Mouse (Mus musculus) embryo, embryonic 10 days (tissue): ENCODE measurements around the gene Snx17.
"Not testable (repeated sequence)": the region's sequence is repeated elsewhere in the genome, so short reads cannot be mapped to it uniquely, and the experiment has no call there.

Source experiments
- DNase-seq: peaks from one replicate; pipeline ENCODE4 v3.0.0-alpha.2; 2015; ENCODE audit warnings: low spot score

Snx17 gene

GRCm38 (mm10) chr5:31197072-31197471, 4.0 kb downstream of the Snx17 start:
- no peak for DNase-seq

DNA sequence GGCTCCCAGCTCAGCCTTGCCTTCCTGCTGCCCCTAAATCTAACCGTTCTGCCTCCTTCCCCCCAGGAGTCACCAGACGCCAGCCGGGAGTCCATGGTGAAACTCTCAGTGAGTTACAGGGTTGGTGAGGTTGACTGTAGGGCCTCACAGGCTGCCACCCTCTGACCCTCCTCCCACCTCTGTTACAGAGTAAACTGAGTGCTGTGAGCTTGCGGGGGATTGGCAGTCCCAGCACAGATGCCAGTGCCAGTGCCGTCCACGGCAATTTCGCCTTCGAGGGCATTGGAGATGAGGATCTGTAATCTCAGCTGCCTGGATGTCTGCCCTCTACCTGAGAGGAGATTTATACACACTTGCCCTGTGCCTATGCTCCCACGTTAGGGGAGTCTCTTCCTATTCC, 5.1 kb downstream of the Snx17 start:
- DNase-seq = no peak

GRCm38 (mm10) chr5:31198616-31199320, 5.7 kb downstream of the Snx17 start:
- DNase-seq = no peak

- no peak for DNase-seq
These were observed 6.4 kb downstream of the Snx17 start for GRCm38 (mm10) chr5:31199321-31199892.

GRCm38 (mm10) chr5:31199893-31200292, 6.9 kb downstream of the Snx17 start:
- DNase-seq = no peak

DNA sequence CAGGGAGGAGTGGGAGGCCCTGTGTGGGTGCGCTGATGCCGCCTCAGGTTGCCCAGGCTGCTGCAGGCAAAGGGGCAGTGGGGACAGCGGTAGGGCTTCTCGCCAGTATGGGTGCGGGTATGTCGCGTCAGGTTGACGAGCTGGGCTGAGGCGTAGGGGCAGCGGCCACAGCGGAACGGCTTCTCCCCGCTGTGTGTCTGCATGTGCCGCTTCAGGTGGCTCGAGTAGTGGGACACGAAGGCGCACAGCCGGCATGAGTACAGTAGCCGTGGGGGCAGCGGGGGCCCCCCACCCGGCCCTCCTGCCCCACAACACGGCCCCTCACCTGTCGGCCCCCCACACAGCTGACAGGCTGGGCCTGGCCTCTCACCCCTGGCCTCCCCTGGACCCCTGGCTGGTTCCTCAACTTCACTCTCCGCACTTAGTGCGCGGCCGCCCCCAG, 7.3 kb downstream of the Snx17 start:
- no peak for DNase-seq

DNA sequence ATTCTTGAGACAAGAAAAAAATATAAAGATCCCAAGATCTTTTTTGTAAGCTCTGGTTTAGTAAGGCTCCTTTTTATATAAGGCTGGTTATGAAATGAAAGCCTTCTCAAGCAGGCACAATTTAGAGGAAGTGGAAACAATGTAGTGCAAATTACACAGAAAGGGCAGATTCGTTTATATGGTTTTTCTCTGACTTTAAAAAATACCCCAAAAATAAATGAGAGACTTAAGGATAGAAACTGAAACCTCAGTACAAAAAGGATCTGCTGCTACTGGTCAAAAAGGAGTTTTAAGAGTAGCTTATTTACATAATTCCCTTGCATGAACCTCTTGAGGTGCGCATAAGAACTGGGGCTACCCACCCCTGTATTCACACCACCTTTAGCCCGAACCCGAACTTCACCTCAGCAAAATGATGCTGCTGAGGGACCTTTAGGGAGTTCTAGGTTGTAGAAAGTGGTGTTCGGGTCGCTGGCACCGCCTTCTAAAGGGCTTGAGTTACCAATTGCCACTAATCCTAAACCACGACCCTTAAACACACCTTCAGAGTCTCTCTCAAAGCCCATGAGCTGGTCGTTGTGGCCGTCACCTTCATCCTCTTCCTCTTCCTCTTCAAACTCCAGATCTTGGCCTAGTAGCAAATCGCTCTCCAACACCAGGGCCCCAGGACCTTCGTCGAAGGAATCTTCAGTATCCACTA, 8.2 kb downstream of the Snx17 start:
- DNase-seq = no peak

DNA sequence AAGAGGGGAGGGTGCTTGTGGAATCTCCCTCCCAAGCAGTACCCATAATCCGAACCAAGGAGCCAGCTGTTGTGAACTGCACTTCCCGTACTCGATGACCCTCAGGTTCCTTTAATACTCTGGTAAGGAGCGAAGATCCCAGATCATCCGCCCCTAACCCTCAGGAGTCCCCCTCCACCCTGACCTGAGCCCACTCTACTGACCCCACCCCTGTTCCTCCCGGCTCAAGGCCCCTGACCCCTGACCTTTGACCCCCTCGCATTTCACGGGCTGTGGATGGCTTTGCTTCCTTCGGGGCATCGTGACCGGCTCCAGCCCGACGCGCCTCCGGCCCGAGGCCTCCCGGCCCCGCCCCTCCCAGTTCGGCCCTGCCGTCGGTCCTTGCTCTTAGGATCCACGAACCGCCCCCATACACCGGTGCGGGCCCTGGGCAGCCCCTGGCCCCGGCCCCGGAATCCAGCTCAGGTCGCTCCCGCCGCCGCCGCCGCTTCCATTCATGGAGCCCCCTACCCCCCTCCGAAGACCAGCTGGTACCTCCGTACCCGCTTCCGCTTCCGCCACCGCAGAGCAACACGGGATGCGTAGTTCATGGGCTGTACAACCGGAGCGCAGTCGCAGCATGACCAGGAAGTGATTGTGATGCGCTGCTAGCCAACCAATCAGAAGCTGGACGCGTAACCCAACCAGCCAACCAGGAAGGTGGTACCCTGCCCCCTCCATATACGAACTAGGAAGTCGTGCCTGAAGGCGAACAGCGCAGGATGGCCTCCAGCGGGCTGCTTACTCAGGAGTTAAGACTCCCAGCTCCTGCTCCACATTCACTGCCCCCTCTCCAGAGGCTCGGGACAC, 8.9 kb downstream of the Snx17 start, which contains the start of gene Zfp513:
Gene Zfp513, minus strand, starts transcription at position 562 of the 849 bp plus-strand sequence.
- DNase-seq = peak; percentile 99

- no peak for DNase-seq
These were observed 9.9 kb downstream of the Snx17 start for GRCm38 (mm10) chr5:31202933-31203332.

DNA sequence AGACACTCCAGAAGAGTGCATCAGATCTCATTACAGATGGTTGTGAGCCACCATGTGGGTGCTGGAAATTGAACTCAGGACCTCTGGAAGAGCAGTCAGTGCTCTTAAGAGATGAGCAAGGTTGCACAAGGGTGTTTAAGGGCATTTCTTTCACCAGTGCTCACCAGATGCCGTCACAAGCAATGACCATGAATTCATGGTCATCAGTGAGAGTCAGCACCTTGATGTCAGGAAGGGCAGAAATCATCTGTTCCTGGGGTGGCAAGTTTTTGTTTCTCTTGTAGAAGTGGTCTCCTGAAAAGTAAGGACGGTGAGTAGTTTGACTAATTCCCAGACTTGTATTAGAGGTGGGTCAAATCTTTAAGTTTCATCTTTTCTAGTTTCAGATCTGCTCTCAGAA, 10.8 kb downstream of the Snx17 start:
- no peak for DNase-seq

DNA sequence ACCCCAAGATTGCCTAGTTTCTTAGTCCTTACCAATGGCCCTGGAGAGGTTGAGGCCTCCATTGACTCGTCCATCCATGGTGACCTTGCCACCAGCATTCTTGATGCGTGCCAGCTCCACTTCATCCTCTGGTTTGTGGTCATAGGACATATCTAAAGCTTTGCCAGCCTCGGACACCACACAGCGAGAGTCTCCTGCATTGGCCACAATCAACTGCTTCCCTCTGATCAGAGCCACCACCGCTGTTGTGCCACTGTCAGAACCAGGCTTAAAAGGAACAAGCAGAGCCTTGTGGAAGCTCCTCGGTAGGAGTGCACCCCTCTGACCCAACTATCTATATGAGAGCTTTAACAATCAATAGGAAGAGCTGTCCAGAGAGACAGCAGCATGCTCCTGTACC, 11.4 kb downstream of the Snx17 start:
- DNase-seq = no peak

- DNase-seq = not testable (repeated sequence)
These were observed 23.5 kb downstream of the Snx17 start for GRCm38 (mm10) chr5:31216554-31216953.

DNA sequence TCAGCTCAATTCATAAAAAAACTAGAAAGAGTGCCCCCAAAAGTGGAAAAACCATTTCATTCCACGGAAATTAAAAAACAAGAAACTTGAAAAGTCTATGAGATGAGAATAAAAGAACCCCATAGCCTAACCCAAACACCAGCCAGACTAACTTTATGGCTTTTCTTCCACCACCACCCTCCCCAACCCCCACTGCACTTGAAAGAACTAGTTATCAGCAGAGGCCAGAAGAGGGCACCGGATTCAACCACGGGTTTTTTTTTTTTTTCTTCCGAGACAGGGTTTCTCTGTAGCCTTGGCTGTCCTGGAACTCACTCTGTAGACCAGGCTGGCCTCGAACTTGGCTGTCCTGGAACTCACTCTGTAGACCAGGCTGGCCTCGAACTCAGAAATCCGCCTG, 25.3 kb downstream of the Snx17 start:
- no peak for DNase-seq

- peak; percentile 61 for DNase-seq
These were observed 26.0 kb downstream of the Snx17 start for GRCm38 (mm10) chr5:31219070-31219469.

DNA sequence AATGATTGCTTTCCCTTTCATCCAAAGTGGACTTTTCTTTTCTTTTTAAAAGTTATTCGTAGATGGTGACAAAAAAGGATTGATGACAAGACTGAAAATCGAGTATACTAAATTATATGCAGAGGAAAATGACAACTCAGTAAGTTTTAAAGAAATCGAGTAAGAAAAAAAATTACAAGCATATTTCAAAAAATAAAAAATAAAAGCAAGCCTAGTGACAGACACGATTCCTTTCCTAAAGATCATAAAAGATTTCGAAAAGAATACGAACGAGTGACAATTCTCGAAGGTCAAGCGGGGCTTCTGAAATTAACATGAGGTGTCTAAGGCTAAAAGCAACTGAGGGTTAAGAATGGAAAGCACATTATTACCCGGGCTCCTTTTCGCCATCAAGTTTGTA, 26.4 kb downstream of the Snx17 start:
- no peak for DNase-seq

GRCm38 (mm10) chr5:31219911-31220447, 27.0 kb downstream of the Snx17 start:
- DNase-seq = peak; percentile 64

- DNase-seq = peak; percentile 98
These were observed 27.6 kb downstream of the Snx17 start, which contains the start of gene Ppm1g for GRCm38 (mm10) chr5:31220448-31221303. Gene Ppm1g (minus strand): TSS chr5:31220687.

- peak; percentile 86 for DNase-seq
These were observed 28.4 kb downstream of the Snx17 start for GRCm38 (mm10) chr5:31221304-31221945.

GRCm38 (mm10) chr5:31222696-31223095, 29.7 kb downstream of the Snx17 start:
- DNase-seq = no peak

DNA sequence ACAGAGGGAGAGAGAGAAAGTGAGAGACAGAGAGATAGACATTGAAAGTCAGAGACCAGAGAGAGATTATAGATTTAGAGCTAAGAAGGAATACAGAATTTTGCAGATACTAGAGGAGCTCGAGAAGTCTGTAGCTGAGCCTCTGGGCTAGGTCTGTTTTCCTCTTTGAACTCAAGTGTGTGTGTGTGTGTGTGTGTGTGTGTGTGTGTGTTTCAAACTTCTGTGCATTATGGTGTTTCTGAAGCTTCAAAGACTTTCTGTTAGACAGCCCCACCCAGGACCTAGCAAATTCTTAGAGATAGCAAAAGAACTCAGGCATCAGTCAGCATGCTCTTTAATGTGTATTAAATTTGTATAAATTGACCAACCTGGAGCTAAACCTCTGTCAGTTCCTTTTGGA, 33.6 kb downstream of the Snx17 start:
- no peak for DNase-seq
